Mouse (Mus musculus) lung, embryonic 16.5 days (tissue): Measurements from ENCODE around the gene Gm20431. TPM values are rescaled to one million over a fixed set of nuclear protein-coding genes. Genes with fewer than 3 reads are reported as not detected.
A peak's percentile ranks its signal among the peaks of the same experiment; 100 is the strongest.

Source experiments
- ATAC-seq: fragments of 200-750 bp; cut with Nextera tagmentation; 2 replicates; pipeline ENCODE4 v1.8.0; 2017; ENCODE audit warnings: low read depth, mild to moderate bottlenecking, moderate library complexity
- H3K27ac ChIP-seq: fragments of 300-500 bp; sonication (generic); 2 replicates; pipeline ENCODE4 v1.5.1; 2014; ENCODE audit warnings: mild to moderate bottlenecking, control low read depth, low read length
- H3K27me3 ChIP-seq: fragments of 300-500 bp; sonication (generic); 2 replicates; pipeline ENCODE4 v1.6.1; 2014; ENCODE audit warnings: low read depth, low read length, mixed read lengths; ENCODE audit not compliant: control insufficient read depth, insufficient read depth
- H3K36me3 ChIP-seq: fragments of 300-500 bp; sonication (generic); 2 replicates; pipeline ENCODE4 v1.6.1; 2014; ENCODE audit warnings: low read length; ENCODE audit not compliant: control insufficient read depth, insufficient read depth
- H3K4me1 ChIP-seq: fragments of 300-500 bp; sonication (generic); replicated peaks from 2 replicates; pipeline ENCODE4 v1.6.1; 2014; ENCODE audit warnings: low read length, mixed read lengths; ENCODE audit not compliant: control insufficient read depth, insufficient read depth
- H3K4me2 ChIP-seq: fragments of 300-500 bp; sonication (generic); 2 replicates; pipeline ENCODE4 v1.6.1; 2014; ENCODE audit warnings: low read depth, low read length, control low read depth
- H3K4me3 ChIP-seq: fragments of 300-500 bp; sonication (generic); 2 replicates; pipeline ENCODE4 v1.5.1; 2014; ENCODE audit warnings: mild to moderate bottlenecking, low read length, control low read depth
- H3K9ac ChIP-seq: fragments of 300-500 bp; sonication (generic); 2 replicates; pipeline ENCODE4 v1.6.1; 2014; ENCODE audit warnings: low read length, control low read depth
- H3K9me3 ChIP-seq: fragments of 300-500 bp; sonication (generic); 2 replicates; pipeline ENCODE4 v1.6.1; 2016; ENCODE audit warnings: low read length; ENCODE audit not compliant: control insufficient read depth
- WGBS: fragments of 180-500 bp; shearing (Covaris S2); extraction: QIAGEN DNeasy Blood & Tissue Kit; methylation state at CpG from one replicate; pipeline ENCODE4 v1.1.7; 2014; 5-methylcytosine and 5-hydroxymethylcytosine counted together
- polyA plus RNA-seq: library from polyadenylated mRNA; unstranded; fragments of >200 nt; fragmentation: Nextera tagmentation; extraction: Ambion mirVana; gene quantifications from 2 replicates; pipeline ENCODE4 v1.2.1, GENCODE M21; 2015

Gm20431 gene
- polyA plus RNA-seq, 1 experiment from 2014 or later, result 8.4 TPM

GRCm38 (mm10) chr2:167685865-167686264, 24.6 kb upstream of the Gm20431 start:
- no peak overlapping the region for H3K9ac ChIP-seq
- WGBS, result 71% methylated on average over 3 of the region's 3 CpGs
- no peak for ATAC-seq

GRCm38 (mm10) chr2:167685137-167685536, 23.8 kb upstream of the Gm20431 start:
- no peak overlapping the region for H3K4me3 ChIP-seq
- peaks cover 3% of the 10 kb centered on the region for H3K4me1 ChIP-seq
- no peak overlapping the region for H3K27ac ChIP-seq
- no peaks in the 10 kb centered on the region for H3K36me3 ChIP-seq
- H3K9me3 ChIP-seq, result no peaks in the 10 kb centered on the region
- no peak overlapping the region for H3K4me2 ChIP-seq
- WGBS, result 4% methylated on average over 8 of the region's 8 CpGs
- ATAC-seq, result no peak
- H3K27me3 ChIP-seq, result no peaks in the 10 kb centered on the region
- H3K9ac ChIP-seq, result no peak overlapping the region

More at GRCm38 (mm10) chr2:167685865-167686264, 24.6 kb upstream of the Gm20431 start:
- Histone ChIP-seq H3K27me3 (no peaks in the 10 kb centered on the region), H3K4me2 (no peak overlapping the region), H3K4me3 (no peak overlapping the region), H3K4me1 (peaks cover 3% of the 10 kb centered on the region), H3K36me3 (no peaks in the 10 kb centered on the region), H3K9me3 (no peaks in the 10 kb centered on the region), H3K27ac (no peak overlapping the region)

GRCm38 (mm10) chr2:167683721-167684120, 22.4 kb upstream of the Gm20431 start:
- WGBS, result 72% methylated on average over 3 of the region's 3 CpGs
- no peak for ATAC-seq

GRCm38 (mm10) chr2:167680657-167681056, 19.4 kb upstream of the Gm20431 start:
- Histone ChIP-seq H3K36me3 (no peaks in the 10 kb centered on the region), H3K27ac (no peak overlapping the region)
- 42% methylated on average over 5 of the region's 5 CpGs for WGBS

More at GRCm38 (mm10) chr2:167683721-167684120, 22.4 kb upstream of the Gm20431 start:
- H3K27me3 ChIP-seq, result no peaks in the 10 kb centered on the region
- no peak overlapping the region for H3K4me3 ChIP-seq
- no peaks in the 10 kb centered on the region for H3K36me3 ChIP-seq
- peaks cover 6% of the 10 kb centered on the region for H3K4me1 ChIP-seq
- no peak overlapping the region for H3K9ac ChIP-seq
- H3K27ac ChIP-seq, result no peak overlapping the region
- H3K4me2 ChIP-seq, result no peak overlapping the region
- no peaks in the 10 kb centered on the region for H3K9me3 ChIP-seq

GRCm38 (mm10) chr2:167679902-167680430, 18.7 kb upstream of the Gm20431 start:
- Histone ChIP-seq H3K4me3 (no peak overlapping the region), H3K27ac (no peak overlapping the region), H3K27me3 (no peaks in the 10 kb centered on the region), H3K9me3 (no peaks in the 10 kb centered on the region), H3K4me1 (peaks cover 3% of the 10 kb centered on the region; the same call in 1 of the 2 replicates), H3K4me2 (no peak overlapping the region), H3K9ac (no peak overlapping the region), H3K36me3 (no peaks in the 10 kb centered on the region)
- WGBS, result 2% methylated on average over 13 of the region's 13 CpGs
- peak; percentile 72 for ATAC-seq

More at GRCm38 (mm10) chr2:167680657-167681056, 19.4 kb upstream of the Gm20431 start:
- Histone ChIP-seq H3K4me2 (no peak overlapping the region), H3K9ac (no peak overlapping the region), H3K27me3 (no peaks in the 10 kb centered on the region), H3K4me1 (peaks cover 3% of the 10 kb centered on the region; the same call in 1 of the 2 replicates), H3K4me3 (no peak overlapping the region), H3K9me3 (no peaks in the 10 kb centered on the region)
- no peak for ATAC-seq

GRCm38 (mm10) chr2:167678600-167678999, 17.3 kb upstream of the Gm20431 start:
- Histone ChIP-seq H3K27ac (no peak overlapping the region), H3K4me1 (peaks cover 3% of the 10 kb centered on the region; the same call in 1 of the 2 replicates), H3K4me2 (no peak overlapping the region), H3K9ac (no peak overlapping the region), H3K36me3 (no peaks in the 10 kb centered on the region), H3K4me3 (no peak overlapping the region), H3K27me3 (no peaks in the 10 kb centered on the region), H3K9me3 (no peaks in the 10 kb centered on the region)
- 43% methylated on average over 5 of the region's 5 CpGs for WGBS
- no peak for ATAC-seq

GRCm38 (mm10) chr2:167675120-167675909, 14.0 kb upstream of the Gm20431 start:
- Histone ChIP-seq H3K27ac (no peak overlapping the region), H3K9ac (no peak overlapping the region), H3K4me2 (no peak overlapping the region), H3K27me3 (no peaks in the 10 kb centered on the region), H3K4me1 (peaks cover 3% of the 10 kb centered on the region; the same call in 1 of the 2 replicates), H3K36me3 (no peaks in the 10 kb centered on the region), H3K9me3 (no peaks in the 10 kb centered on the region), H3K4me3 (no peak overlapping the region)
- whole genome bisulfite sequencing, result 35% methylated on average over 14 of the region's 14 CpGs
- ATAC-seq, result no peak

GRCm38 (mm10) chr2:167672212-167672685, 11.0 kb upstream of the Gm20431 start:
- H3K9ac ChIP-seq, result no peak overlapping the region
- H3K4me3 ChIP-seq, result no peak overlapping the region
- no peak overlapping the region for H3K4me2 ChIP-seq
- no peaks in the 10 kb centered on the region for H3K36me3 ChIP-seq
- 17% methylated on average over 13 of the region's 13 CpGs for WGBS
- ATAC-seq, result 0 out of 2 replicates have a peak, but pooled peaks have one; percentile 21
- no peaks in the 10 kb centered on the region for H3K27me3 ChIP-seq
- no peaks in the 10 kb centered on the region for H3K4me1 ChIP-seq
- no peaks in the 10 kb centered on the region for H3K9me3 ChIP-seq
- no peak overlapping the region for H3K27ac ChIP-seq

- H3K4me3 ChIP-seq, result no peak overlapping the region
- no peaks in the 10 kb centered on the region for H3K27me3 ChIP-seq
- H3K9ac ChIP-seq, result no peak overlapping the region
- H3K36me3 ChIP-seq, result no peaks in the 10 kb centered on the region
- H3K4me2 ChIP-seq, result no peak overlapping the region
- H3K9me3 ChIP-seq, result no peaks in the 10 kb centered on the region
- 71% methylated on average over 5 of the region's 5 CpGs for WGBS
- no peaks in the 10 kb centered on the region for H3K4me1 ChIP-seq
- H3K27ac ChIP-seq, result no peak overlapping the region
- no peak for ATAC-seq
Observed at GRCm38 (mm10) chr2:167671101-167671633, 9.9 kb upstream of the Gm20431 start.
